Mouse (Mus musculus) right cerebral cortex, adult 18-20 months (tissue): ENCODE measurements around the gene Dusp12.

Experiments used
- DNase-seq: peaks from one replicate; pipeline ENCODE4 v3.0.0; 2022; ENCODE audit warnings: mixed read lengths

Gene Dusp12

DNA sequence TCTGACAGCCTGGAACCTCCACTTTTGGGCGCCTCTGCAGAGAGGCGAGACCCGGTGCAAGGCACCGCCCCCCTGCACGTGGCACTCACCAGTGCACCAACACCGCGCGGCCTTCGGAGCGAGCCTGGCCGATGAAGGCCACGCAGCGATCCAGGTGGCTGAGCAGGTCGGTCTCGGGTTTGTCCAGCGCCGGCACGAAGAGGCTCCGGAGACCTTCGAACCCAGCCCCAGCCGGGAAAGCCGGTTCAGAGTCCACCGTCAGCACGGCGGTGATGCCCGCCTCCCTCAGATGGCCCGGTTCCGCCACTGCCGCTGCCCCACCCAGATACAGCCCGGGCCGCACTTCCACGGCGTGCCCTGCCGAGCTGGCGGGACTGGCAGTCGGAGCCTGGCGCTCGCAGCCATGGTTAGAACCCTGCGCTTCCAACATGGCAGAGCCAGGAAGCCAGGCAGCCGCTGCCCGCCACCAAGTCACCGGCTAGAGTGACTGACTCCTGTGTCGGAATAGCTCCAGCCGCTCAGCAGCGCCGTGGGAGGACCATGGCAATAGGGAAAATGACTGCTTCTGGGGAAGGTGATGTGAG, at the start of gene Dusp12, which contains the start of gene Gm26620:
TSS of gene Dusp12 (minus strand) at position 563 of the 584 bp plus-strand sequence.
TSS of gene Gm26620 (plus strand) at position 88 of the 584 bp plus-strand sequence.
- DNase-seq = peak; percentile 93

DNA sequence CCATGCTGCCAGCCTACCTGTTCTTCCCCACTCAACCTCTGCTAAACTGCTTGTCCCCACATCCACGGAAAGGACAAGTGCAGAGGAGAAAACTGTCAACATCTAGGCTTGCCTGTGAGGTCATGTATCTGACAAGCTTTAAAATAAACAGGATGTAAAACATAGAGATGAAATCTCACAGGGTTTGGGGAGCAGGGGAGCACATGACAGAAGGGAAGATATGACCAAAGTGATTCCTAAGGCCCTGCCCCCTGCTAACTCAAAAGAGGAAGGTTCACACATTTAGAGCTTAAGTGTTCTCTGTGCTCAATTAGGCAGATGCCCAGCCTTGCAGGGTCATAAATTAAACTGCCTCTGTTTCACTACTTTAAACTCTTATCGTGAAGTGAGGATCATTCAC, 49.0 kb upstream of the Dusp12 start:
- DNase-seq = no peak

DNA sequence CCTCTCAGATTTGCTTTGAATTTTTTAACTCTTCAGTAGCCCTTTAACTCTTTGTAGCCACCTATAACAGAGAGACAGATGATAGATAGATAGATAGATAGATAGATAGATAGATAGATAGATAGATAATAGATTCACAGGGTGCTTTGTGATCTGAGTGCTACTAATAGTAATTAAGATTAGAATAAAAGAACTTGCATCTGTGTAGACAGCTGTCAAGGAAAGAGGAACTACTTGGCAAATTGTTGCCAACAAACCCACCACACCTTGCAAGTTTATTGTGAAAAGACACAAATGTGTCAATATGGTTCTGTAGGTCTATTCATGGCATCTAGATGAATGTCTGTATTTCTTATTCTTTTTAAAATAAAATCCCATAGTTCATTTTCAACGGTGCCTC, 48.6 kb upstream of the Dusp12 start:
- DNase-seq = no peak

DNA sequence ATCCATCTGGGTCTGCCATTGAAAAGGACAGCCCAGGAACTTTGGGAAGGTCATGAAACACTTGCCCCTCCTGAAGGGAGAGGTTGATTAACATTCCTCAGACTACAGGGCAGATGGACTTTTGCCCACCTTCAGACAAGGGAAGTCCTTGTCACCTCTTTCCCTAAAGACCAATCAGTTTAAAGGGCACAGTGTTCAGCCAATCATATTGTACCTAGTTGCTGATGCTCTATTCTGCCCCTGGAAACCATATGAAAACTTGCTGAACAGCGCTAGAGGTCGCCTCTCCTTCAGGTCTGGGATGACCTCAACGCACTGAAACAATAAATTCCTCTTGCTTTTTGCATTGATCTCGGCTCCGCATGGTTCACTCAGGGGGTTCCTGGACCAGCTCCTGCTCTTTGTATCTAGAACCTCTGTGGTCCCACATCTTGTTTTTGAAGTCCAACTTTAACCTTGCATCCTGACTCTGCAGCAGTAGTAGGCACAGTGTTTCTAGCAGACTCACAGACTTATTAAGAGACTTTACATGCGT, 48.1 kb upstream of the Dusp12 start:
- DNase-seq = no peak

DNA sequence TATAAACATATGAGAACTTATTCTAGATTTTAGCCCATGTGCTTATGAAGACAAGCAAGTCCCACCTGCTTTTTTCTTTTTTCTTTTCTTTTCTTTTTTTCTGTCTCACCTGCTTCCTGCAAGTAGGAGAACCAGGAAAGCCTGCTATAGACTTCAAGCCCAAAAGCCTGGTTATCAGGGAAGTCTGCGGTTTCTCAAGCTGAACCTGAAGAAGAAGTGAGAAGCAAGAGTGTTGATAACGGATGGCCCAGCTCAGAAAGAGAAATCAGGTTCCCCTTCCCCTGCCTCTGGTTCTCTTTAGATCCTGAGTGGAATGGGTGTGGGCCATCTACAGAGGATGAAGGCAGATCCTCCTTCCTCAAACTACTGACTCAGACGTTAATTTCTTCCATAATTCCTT, 46.7 kb upstream of the Dusp12 start:
- no peak for DNase-seq

DNA sequence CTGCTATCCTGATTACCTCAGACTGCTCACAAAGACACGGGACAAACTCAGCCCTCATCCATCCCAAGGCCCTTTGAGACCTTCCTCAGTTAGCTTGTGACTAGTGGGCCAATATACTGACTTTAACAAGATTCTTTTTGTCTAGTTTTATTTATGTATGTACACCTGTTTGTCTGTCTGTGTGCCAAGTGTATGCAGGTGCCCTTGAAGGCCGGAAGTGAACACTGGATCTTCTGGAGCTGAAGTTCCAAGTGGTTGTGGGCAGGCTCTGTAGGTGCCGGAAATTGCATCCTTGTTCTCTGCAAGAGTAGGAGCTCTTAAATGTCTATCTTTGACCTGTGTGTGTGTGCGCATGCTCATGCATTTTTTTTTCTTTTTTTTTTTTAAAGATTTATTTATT, 43.9 kb upstream of the Dusp12 start:
- no peak for DNase-seq

DNA sequence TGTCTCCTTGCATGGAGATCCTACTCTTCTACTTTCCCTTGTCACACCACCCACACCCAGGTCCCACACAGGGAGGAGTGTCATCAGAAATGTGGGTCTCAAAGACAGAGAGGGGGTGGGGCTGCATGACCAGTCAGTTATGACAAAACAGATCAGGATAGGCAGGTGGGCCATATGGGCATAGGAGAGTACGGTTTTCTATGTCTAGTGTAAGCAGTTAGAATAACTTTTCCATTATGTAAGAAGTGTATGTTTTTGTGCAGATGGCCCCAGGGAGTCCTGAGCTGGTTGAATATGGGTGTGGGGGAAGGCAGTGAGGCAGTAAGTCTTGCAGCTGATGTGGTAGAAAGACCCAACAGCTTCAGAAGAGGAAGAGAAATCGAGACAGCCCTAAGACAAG, 43.1 kb upstream of the Dusp12 start:
- no peak for DNase-seq

DNA sequence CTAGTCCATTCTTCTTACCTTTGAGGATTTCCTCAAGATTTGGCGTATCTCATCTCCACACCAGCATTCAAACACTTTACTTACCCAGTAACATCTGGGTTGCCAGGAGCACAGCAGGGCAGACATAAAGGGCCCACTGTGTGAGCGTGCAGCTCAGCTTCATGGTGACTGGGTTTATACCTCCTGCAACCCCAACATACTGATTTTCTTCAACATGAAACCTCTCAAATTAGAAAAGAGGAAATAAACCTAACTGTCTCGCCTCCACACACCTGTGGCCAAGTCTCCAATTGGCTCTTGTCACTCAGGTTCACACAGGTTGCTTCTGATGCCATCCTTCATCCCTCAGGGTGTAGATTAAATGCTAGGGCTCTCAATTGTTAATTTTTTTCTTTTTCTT, 42.0 kb upstream of the Dusp12 start, which contains the start of gene Fcrla:
TSS of gene Fcrla (minus strand) at position 206 of the 400 bp plus-strand sequence.
- DNase-seq = no peak

DNA sequence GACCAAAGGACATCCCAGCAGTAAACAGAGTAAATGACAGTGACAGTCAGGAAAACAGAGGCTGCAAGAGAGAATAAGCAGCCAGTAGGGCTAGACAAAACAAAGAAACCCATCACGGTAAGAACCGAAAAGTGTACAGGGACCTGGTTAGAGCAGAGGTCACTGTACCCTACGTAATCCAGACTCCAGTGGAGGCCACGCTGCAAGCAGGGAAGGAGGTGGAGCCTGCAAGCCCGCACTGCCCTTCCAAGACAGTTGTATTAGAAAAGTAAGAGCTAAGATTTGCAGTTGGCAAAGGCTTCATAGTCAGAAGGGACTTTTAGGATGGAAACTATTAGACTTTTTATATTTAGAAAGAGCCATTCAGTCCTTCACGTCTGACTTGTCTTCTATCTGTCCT, 41.6 kb upstream of the Dusp12 start:
- no peak for DNase-seq

DNA sequence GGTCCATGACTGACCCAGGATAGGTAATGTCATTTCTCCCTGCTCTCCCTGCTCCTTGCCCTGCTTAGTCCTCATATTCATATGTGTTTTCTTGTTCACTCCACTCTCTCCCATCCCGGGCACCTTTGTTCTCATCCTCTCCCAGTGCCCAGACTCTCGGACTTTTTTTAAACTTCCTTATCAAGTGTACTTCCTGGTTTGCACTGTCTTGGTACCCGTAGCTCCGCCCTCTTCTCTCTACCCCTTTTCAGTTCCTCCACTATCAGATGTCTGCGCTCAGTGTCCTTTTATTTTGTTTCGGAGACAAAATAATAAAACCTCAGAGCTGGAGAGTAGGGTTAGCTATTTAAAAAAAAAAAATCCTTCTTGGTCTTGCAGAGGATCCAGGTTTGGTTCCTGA, 39.1 kb upstream of the Dusp12 start:
- no peak for DNase-seq

DNA sequence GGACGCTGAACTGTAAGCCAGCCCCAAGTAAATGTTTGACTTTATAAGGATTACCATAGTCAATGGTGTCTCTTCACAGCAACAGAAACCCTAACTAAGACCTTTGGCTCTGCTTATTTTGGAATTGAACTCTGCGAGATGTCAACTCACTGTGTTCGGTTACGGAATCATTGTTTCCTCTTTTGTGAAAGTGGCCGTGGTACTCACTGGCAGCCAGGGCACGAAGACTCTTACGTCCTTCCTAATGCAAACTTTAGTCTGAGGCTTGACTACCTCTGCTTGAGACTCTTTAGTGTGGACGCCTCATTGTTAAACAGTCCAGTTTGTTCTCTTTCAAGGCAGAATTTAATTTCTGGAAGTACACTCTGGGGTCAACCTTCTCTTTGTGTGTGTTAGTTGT, 34.0 kb upstream of the Dusp12 start:
- no peak for DNase-seq

DNA sequence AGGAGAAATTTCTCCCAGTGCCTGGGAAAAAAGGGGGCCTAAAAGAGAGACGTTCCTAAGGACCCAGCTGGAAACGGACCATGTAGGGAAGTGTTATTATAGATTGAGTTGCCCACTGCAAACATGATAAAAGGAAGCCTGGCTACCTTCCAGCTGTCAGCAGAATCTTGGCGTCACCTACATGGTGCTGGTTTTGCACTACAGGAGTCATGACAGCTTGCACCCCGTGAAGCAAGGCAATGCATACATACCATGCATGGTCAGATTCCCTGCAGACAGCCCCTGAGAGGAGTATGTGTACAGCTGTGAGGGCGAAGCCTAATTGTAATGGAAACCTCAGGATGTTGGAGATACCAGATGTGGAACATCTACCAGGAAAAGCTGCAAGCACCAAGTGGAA, 30.3 kb upstream of the Dusp12 start:
- DNase-seq = no peak

DNA sequence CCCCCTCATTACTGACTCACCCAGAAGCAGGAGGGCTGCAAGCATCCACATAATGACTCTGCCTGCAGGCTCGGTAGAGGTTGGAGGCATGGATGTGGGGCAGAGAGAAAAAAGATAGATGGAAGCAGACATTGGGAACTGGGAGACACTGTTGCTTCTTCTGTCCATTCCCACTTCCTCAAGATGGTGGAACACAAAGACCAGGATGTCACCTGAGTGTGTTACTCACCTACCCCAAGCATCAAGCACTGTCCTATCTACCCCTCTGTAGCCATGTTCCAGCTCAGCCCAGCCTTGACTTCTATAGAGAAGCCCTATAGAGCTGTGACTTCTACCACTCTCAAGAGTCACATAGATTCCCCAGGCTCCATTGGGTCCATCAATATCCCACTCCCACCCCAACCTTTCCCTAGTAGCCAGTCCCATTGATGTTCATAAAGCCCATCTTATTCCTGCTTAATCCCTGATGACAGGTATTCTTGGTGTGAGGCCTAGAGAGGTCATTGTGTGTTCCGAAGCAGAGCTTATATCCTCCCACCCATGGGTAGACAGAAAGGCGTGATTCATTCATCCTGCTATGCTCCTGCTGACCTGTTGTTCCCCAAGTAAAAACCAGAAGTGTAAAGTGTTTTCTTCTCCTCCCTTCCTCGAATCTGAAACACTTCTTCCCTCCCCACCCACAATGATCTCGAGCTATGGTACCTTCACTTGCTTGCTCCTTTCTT, 27.7 kb upstream of the Dusp12 start, which contains the start of gene Fcrlb:
TSS of gene Fcrlb (minus strand) at position 51 of the 725 bp plus-strand sequence.
- no peak for DNase-seq

DNA sequence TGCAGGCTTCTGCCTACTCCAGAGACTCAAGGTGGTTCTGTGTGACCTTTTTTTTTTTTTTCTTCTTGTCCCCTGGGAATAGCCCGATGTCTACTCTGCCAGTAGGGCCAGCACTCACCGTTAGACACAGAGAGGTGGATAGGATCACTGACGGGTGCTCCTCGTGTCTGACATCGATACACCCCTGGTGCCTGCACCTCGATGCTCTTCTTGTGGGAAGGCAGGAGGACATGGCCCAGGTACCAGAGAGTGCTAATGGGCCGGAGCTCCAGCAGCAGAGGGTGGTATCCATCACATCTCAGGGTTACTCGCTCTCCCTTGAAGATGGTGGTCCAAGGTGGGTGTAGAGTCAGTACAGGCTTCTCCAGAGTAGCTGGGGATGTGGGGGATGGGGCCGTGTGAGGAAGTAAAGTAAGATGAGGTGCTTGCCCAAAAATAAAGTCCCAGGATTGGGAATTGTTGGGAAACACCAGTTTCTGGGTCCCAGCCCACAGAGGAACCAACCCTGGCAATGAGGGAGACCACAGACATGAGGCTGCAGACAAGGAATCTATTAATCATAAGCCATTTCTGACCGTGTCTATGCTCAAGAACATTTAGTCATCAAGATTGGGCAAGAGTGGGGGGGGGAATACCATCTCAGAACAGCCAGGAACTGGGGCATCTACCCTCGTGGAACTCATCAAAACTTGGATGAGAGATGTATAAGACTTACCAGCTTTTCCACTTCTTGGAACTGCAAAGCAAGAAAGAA, 26.7 kb upstream of the Dusp12 start:
- DNase-seq = no peak

DNA sequence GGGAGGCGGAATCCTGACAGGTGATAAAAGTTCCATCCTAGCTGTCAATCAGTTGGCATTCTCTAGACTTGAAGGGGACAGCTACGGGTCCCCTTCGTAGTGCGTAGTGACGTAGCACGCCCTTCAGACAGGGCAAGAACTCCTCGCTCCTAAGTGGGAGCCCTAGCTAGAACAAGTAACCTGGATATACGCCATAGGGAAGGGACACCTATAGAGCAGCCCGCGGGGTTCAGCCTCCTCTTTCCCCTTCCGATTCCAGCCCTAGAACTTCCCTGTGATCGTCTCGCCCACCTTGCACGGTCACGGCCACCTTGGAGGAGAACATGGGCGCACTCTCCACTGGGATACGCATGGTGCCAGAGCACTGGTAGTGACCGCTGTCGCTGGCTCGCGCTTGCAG, 23.0 kb upstream of the Dusp12 start:
- peak; percentile 9 for DNase-seq

DNA sequence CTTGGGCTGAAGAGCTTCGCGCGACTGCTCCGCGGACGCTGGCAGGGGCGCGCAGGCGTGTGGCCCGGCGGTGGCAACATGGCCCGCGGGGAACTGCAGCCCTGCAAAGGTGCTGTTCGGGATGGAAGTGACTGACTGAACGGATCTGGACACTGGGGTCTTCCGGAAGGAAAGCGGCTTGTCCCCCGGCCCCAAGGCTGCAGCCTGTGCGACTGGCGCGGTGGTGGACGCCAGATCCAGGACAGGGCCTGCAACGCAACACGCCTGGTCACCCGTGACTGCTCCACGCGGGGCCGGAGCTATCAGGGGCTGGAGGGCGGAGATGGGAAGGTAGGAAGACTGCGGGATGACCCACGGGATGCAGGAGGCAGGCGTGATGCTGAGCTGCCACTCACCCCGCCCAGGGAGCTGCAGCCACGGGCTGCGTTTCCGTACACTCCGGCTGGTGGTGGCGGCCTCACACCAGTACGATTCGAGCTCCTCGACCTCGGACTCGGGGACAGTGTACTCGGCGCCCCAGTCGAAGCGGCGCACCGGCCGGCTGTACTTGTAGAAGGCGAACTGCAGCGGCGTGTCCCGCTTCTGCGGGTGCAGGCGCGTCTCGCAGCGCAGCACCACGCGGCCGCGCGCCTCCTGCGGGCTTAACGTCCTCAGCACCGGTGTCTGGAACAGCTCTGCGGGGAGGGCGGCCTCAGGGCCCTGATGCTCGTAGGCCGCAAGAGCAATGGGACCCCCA, 22.3 kb upstream of the Dusp12 start:
- peak; percentile 53 for DNase-seq

DNA sequence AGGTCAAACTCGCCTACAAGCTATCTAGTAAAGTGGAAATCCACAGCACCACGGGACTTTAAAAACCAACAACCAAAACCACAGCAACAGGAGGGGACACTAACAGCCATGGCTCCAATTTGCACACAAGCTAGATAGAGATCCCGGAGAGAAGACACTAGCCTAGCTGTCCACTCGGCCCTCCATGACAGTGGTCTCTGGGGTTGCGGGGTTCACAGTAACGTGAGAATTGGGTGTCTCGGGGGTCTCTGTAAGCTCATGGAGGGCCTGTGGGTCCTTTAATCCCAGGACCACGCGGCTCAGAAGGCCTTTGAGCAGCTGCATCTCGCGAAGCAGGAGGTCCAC, 21.7 kb upstream of the Dusp12 start:
- DNase-seq = no peak

DNA sequence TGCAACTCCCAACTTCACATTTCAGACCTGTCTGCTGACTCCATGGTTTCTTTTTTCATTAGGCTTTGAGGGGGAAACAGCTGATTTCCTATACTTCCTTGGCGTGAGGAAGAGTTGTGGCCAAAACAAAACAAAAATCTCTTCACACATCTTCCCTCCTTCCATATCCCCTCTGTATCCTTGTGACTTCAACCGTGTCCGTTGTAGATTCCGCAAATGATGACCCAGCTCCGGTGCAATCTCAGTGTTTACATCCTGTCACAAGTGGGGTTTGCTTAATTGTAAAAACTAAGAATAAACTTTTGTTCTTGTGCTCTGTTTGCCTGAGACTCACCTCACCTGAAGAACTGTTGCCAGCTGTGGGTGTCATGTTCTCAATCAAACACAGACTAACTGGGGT, 18.1 kb upstream of the Dusp12 start:
- DNase-seq = no peak

DNA sequence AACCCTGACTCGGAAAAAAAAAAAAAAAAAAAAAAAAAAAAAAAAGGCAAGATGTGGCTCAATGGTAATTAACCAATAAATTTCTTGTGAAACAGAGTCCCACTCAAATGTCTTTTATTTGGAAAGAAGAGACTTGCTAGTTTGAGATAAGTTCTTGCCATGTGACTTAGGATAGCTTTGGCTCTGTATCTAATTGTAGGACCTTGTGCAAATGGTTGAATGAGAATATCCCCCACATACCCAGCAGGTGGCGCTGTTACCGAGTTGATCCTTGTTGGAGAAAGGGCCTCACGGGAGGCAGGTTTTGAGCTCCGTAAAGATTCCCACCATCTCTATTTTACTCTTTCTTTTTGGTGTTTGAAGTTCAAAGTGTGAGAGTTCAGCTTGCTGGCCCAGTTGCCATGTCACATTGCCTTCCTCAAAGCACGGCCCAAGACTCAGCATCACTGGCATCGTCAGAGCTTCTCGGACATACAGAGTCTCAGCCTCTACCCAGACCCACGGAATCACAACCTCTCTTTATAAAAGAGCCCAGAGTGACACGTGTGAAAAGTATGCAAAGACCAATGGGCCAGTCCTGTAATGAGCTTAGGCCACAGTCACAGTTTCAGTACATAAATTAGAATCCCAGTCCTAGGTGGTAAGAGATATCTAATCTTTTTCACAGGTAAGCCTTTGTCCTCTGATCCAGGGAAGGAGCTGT, 16.3 kb upstream of the Dusp12 start:
- DNase-seq = peak; percentile 83

DNA sequence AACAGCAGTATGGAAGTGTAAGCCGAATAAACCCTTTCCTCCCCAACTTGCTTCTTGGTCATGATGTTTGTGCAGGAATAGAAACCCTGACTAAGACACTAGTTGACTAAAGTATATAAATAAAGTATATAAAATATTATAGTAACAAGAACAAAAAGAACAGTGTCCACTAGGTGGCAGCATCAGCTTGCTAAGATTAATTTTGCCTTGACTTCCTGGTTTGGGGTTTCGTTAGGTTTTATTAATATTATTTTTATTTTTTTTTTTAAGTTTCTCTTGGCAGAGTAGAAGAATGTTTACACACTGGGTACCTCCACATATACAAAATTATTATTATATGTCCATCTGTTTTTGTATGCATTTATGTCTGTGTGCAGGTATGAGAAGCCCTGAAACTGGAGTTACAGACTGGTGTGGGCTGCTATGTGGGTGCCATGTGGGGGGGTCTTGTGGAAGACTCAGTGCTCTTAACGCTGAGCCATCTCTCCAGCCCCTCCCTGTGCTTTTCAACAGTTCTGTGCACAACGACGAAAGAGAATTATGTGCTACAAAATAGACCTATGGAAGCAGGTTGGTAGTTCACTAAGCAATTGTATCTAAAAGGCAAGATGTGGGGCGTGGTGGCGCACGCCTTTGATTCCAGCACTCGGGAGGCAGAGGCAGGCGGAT, 15.6 kb upstream of the Dusp12 start:
- DNase-seq = peak; percentile 29

DNA sequence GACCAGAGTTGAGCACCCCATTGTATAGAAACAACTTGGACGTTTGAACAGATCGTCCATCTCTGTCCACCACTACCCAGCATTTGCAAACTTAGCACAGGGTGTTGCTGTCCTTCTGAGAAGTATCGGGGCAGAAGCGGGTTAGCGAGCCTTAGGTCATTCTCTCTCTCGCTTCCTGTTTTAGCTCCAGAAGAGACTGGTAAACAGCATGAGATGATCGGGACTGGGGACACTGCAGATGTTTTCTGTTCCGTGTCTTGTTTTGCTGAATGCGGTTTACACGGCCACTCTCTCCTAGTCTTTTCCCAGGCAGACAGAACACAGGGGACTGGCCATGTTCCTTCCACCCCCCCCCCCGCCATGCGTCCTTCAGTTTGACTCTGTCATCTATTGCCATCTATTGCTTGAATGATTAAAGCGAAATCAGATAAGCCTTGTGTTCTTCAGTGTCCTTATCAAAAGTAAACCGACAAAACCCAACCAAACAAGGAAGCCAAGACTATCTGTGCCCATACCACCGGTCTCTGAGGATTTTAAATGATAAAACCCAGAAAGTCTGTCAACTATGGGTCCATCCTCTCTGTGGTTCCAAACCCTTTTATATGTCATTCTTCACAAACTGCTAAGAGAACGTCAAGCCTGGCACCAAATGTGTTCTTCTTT, 13.2 kb upstream of the Dusp12 start:
- no peak for DNase-seq
